Mouse (Mus musculus) MEL (cell line): ENCODE results near the gene Gm17604. TPM values are rescaled to one million over a fixed set of nuclear protein-coding genes. Genes with fewer than 3 reads are reported as not detected.
A peak's percentile ranks its signal among the peaks of the same experiment; 100 is the strongest.

ENCODE experiments used
- DNase-seq: peaks from one replicate; pipeline ENCODE4 v3.0.0; 2011; ENCODE audit warnings: low read depth, low spot score
- H3K27ac ChIP-seq: 2 replicates; pipeline ENCODE4 v1.5.1; 2012; ENCODE audit warnings: low read depth, mild to moderate bottlenecking, control low read depth, low read length, moderate library complexity; ENCODE audit not compliant: control insufficient read depth
- H3K27me3 ChIP-seq, 2 experiments: fragments of 150-350 bp in 1 of 2; sonication (generic) in 1 of 2; 2 replicates each; pipeline ENCODE4 v1.6.1; 2012; ENCODE audit warnings: low read length in 2 of 2, mild to moderate bottlenecking in 2 of 2, improper control_type of control experiment in 1 of 2, moderate library complexity in 1 of 2; ENCODE audit not compliant: insufficient read depth in 2 of 2, control insufficient read depth in 1 of 2
- H3K36me3 ChIP-seq, 2 experiments: 2 replicates each; pipeline ENCODE4 v1.6.1; 2012 to 2014; ENCODE audit warnings: low read length in 2 of 2, improper control_type of control experiment in 1 of 2, inconsistent platforms in 1 of 2, mild to moderate bottlenecking in 1 of 2; ENCODE audit not compliant: insufficient read depth in 2 of 2, control insufficient read depth in 1 of 2
- H3K4me1 ChIP-seq, 2 experiments: fragments of 150-350 bp in 1 of 2; sonication (generic) in 1 of 2; 2 replicates each; pipeline ENCODE4 v1.6.1; 2012; ENCODE audit warnings: low read length in 2 of 2, improper control_type of control experiment in 1 of 2, mild to moderate bottlenecking in 1 of 2; ENCODE audit not compliant: insufficient read depth in 2 of 2, control insufficient read depth in 1 of 2
- H3K4me3 ChIP-seq, 2 experiments: fragments of 150-350 bp in 1 of 2; sonication (generic) in 1 of 2; 2 replicates each; pipeline ENCODE4 v1.5.1; 2012; ENCODE audit warnings: low read depth in 2 of 2, low read length in 2 of 2, mild to moderate bottlenecking in 2 of 2, moderate library complexity in 2 of 2, control low read depth in 1 of 2, improper control_type of control experiment in 1 of 2; ENCODE audit not compliant: control insufficient read depth in 1 of 2, insufficient read depth in 1 of 2
- H3K79me2 ChIP-seq: 2 replicates; pipeline ENCODE4 v1.6.1; 2012; ENCODE audit warnings: mild to moderate bottlenecking, low read length, moderate library complexity; ENCODE audit not compliant: control insufficient read depth, poor library complexity, insufficient read depth
- H3K9ac ChIP-seq: 2 replicates; pipeline ENCODE4 v1.6.1; 2012; ENCODE audit warnings: low read depth, mild to moderate bottlenecking, control low read depth, low read length, moderate library complexity; ENCODE audit not compliant: control insufficient read depth, poor library complexity, severe bottlenecking
- H3K9me3 ChIP-seq: fragments of 150-350 bp; sonication (generic); replicated peaks from 2 replicates; pipeline ENCODE4 v1.6.1; 2012; ENCODE audit warnings: mild to moderate bottlenecking, low read length, improper control_type of control experiment, moderate library complexity; ENCODE audit not compliant: insufficient read depth
- BHLHE40 ChIP-seq: IDR thresholded peaks from 2 replicates; pipeline ENCODE4 v1.6.1; 2012; ENCODE audit warnings: low read depth, mild to moderate bottlenecking, inconsistent platforms, low read length, improper control_type of control experiment, borderline replicate concordance
- CHD2 ChIP-seq: IDR thresholded peaks from 2 replicates; pipeline ENCODE4 v1.6.1; 2011; ENCODE audit warnings: low read length, improper control_type of control experiment
- GABPA ChIP-seq: IDR thresholded peaks from 2 replicates; pipeline ENCODE4 v1.6.1; 2012; ENCODE audit warnings: low read depth, mild to moderate bottlenecking, inconsistent platforms, low read length, improper control_type of control experiment, moderate library complexity
- MAZ ChIP-seq: IDR thresholded peaks from 2 replicates; pipeline ENCODE4 v1.6.1; 2012; ENCODE audit warnings: low read depth, mild to moderate bottlenecking, inconsistent platforms, low read length, improper control_type of control experiment
- MYB ChIP-seq: IDR thresholded peaks from 2 replicates; pipeline ENCODE4 v1.6.1; 2011; ENCODE audit warnings: mild to moderate bottlenecking, low read depth, low read length, improper control_type of control experiment
- POLR2A ChIP-seq, 2 experiments: IDR thresholded peaks; 2 replicates each; pipeline ENCODE4 v1.6.1; 2011 to 2012; ENCODE audit warnings: low read length in 2 of 2, mild to moderate bottlenecking in 2 of 2, control low read depth in 1 of 2, improper control_type of control experiment in 1 of 2, low read depth in 1 of 2, moderate library complexity in 1 of 2; ENCODE audit not compliant: control insufficient read depth in 1 of 2, insufficient read depth in 1 of 2, poor library complexity in 1 of 2
- TAL1 ChIP-seq: IDR thresholded peaks from 2 replicates; pipeline ENCODE4 v1.6.1; 2012; ENCODE audit warnings: mild to moderate bottlenecking, inconsistent platforms, low read length, moderate library complexity, mixed read lengths
- polyA plus RNA-seq, 2 experiments: library from polyadenylated mRNA; stranded (reverse) in 1 of 2; unstranded in 1 of 2; fragments of >175 nt in 1 of 2; fragments of >200 nt in 1 of 2; gene quantifications; 2 replicates each; pipeline versions ENCODE4 v1.2.1 to v1.2.4; 2012; ENCODE audit warnings: low replicate concordance in 2 of 2, low read depth in 1 of 2; ENCODE audit not compliant: insufficient read length in 2 of 2, insufficient read depth in 1 of 2, missing spikeins in 1 of 2
- total RNA-seq: library from RNA; depleted of rRNA; stranded (reverse); fragments of 300-350 nt; gene quantifications from 2 replicates; pipeline ENCODE4 v1.2.3, GENCODE M21; 2012; rRNA removed

The Gm17604 gene
- total and polyA plus RNA-seq, 3 experiments: not detected

DNA sequence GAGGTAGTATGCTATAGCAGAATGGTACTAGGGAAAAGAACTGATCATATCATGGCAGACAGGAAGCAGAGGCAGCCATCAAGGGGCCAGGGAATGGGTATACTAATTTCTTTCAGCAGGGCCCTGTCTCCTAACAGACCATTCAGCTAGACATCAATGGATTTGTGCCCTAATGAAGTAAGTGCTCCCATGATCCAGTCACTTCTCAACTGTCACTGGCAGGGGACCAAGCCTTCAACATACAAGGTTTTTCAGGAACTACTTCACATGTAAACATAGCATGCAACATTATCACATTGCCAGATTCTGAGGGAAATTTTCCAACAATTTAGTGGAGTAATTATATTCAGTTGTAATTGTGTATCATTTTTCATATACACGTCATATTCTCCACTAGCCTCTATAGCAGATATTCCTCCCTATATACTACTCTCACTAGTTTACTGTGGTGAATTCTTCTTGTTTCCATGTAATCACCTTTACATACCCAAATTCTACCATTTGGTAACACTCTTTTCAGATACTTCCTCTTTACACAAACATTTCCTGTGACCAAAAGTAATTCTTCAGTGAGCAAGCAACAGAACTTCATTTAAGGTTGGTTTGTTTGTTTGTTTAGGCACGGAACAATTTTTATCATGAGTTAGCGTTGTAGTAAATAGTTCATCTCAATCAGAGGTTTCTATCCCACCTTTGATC lies 38.7 kb downstream of the Gm17604 start:
- Histone ChIP-seq H3K36me3 (peaks cover 0 to 2% of the 10 kb centered on the region in 2 experiments; a peak in 3 of 4 replicates), H3K27ac (no peak overlapping the region), H3K79me2 (no peaks in the 10 kb centered on the region), H3K4me3 (no peak overlapping the region), H3K9me3 (no peaks in the 10 kb centered on the region), H3K9ac (no peak overlapping the region), H3K27me3 (no peaks in the 10 kb centered on the region), H3K4me1 (no peaks in the 10 kb centered on the region; a peak in 1 of 4 replicates)
- TF ChIP-seq GABPA (no peak), TAL1 (no peak), MAZ (no peak), CHD2 (no peak), MYB (no peak), BHLHE40 (no peak), POLR2A (IDR thresholded peaks at IDR 0.05; ENCODE audit: control insufficient read depth in 1 of 2, insufficient read depth in 1 of 2, low read depth in 1 of 2, low read length in 2 of 2, poor library complexity in 1 of 2) (no peak)
- DNase-seq: peak; percentile 13

Other genes starting within 250 kb of the Gm17604 start
- 8.2 and 8.9 TPM in 2 replicates for gene Mospd2, start 24.5 kb downstream of the Gm17604 start, total RNA-seq
- 1 to 10 TPM in 1 of 2 experiments, not detected in 1; 8.2 TPM for gene Mospd2, start 24.5 kb downstream of the Gm17604 start, polyA plus RNA-seq
- 12.5 and 12.6 TPM in 2 replicates for gene Fancb, start 24.2 kb downstream of the Gm17604 start, total RNA-seq
- 1 to 10 TPM in 1 of 2 experiments, not detected in 1; 9.2 TPM for gene Fancb, start 24.2 kb downstream of the Gm17604 start, polyA plus RNA-seq